Mouse (Mus musculus): ENCODE results near the gene Atg16l2. TPM values are rescaled to one million over a fixed set of nuclear protein-coding genes. Genes with fewer than 3 reads are reported as not detected.
A peak's percentile ranks its signal among the peaks of the same experiment; 100 is the strongest.

The Atg16l2 gene
- polyA plus RNA-seq, 1 experiment from 2014 or later = 12.7 TPM

DNA sequence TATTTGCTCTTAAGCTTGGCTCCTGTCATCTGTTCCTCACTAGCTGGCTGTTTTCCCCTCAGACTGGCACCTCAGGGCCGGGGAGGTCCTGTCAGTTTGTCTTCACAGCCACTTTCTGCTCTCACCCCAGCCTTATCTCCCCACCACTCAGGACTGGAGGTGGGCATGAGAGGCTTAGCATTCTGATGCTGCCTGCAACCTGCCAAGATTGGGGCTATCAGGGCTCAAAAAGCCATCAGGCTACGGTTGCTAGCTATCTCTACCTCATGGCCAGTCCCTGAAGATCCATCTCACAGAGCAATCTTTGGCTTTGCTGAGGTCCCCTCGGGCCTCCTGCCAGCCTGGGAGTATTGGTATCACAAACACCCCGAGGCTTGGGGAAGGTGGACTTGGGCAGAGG is 16.8 kb upstream of the Atg16l2 start:
- no peak for DNase-seq (ENCODE audit: low spot score)
- Histone ChIP-seq H3K27me3 (replicated peaks; ENCODE audit: control insufficient read depth, insufficient read depth, low read length) (peaks cover 2% of the 10 kb centered on the region; the same call in 1 of the 2 replicates), H3K9ac (ENCODE audit: low read length) (no peak overlapping the region), H3K9me3 (ENCODE audit: control insufficient read depth, low read length) (no peaks in the 10 kb centered on the region), H3K27ac (ENCODE audit: low read depth) (no peak overlapping the region), H3K4me1 (replicated peaks; ENCODE audit: control insufficient read depth, insufficient read depth, low read length) (peaks cover 12% of the 10 kb centered on the region), H3K36me3 (ENCODE audit: control insufficient read depth, insufficient read depth, low read length) (no peaks in the 10 kb centered on the region), H3K4me3 (ENCODE audit: low read depth, low read length) (no peak overlapping the region), H3K4me2 (ENCODE audit: low read length) (no peak overlapping the region)
- no peak for ATAC-seq (replicated peaks; ENCODE audit: low FRiP score, low TSS enrichment, low read depth)
- WGBS = 73% methylated on average over 4 of the region's 4 CpGs

DNA sequence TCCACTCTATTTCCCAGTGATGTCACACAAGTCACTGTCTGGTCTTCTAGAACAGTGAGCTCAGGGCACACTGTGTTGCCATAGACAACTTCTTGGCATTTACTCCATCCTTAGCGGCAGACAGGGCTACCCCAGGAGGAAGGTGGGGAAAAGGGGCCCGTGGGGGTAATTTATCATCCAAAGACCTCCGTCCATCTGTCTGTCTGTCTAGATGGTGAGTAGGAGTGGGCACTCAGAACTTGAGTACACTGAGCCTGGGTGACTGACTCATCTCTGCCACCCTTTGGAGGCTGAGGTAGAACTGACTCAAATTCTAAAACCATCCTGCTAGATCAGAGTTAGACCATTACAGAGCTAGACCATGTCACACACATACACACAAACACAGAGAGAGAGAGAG is 15.0 kb upstream of the Atg16l2 start, which contains the start of gene Stard10:
TSS of gene Stard10 (plus strand) at position 73 of the 400 bp plus-strand sequence.
- Histone ChIP-seq H3K4me1 (replicated peaks; ENCODE audit: control insufficient read depth, insufficient read depth, low read length) (peaks cover 12% of the 10 kb centered on the region), H3K4me2 (ENCODE audit: low read length) (no peak within 1 kb of the TSS), H3K9me3 (ENCODE audit: control insufficient read depth, low read length) (no peaks in the 10 kb centered on the region), H3K27ac (ENCODE audit: low read depth) (no peak within 1 kb of the TSS; the same call in 1 of the 2 replicates), H3K9ac (ENCODE audit: low read length) (no peak within 1 kb of the TSS), H3K27me3 (replicated peaks; ENCODE audit: control insufficient read depth, insufficient read depth, low read length) (peaks cover 2% of the 10 kb centered on the region; the same call in 1 of the 2 replicates), H3K4me3 (ENCODE audit: low read depth, low read length) (no peak within 1 kb of the TSS), H3K36me3 (ENCODE audit: control insufficient read depth, insufficient read depth, low read length) (no peaks in the 10 kb centered on the region)
- DNase-seq (ENCODE audit: low spot score) = no peak
- 81% methylated on average over 3 of the region's 3 CpGs for WGBS
- ATAC-seq (replicated peaks; ENCODE audit: low FRiP score, low TSS enrichment, low read depth) = no peak

DNA sequence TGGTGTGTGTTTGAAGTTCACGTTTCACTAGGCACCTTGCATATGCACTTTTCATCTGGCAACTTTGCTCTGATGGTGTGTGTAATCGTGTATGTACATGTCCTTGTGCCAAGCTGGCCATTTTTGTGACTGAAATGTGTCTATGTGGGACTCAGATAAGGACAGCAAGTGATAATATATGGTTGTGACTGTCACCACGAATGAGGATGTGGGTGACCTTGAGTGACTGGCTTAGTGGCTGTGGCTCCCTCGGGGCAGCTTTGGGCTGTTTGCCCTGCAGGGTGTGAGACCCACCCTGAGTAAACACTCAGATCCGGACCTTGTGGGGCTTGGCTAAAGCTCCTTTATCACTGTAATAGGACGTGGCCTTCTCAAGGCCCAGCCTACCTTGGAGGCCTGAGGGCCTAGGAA is 14.5 kb upstream of the Atg16l2 start:
- H3K27ac ChIP-seq (ENCODE audit: low read depth) = no peak overlapping the region; the same call in 1 of the 2 replicates
- peaks cover 12% of the 10 kb centered on the region for H3K4me1 ChIP-seq (replicated peaks; ENCODE audit: control insufficient read depth, insufficient read depth, low read length)
- no peaks in the 10 kb centered on the region for H3K9me3 ChIP-seq (ENCODE audit: control insufficient read depth, low read length)
- ATAC-seq (replicated peaks; ENCODE audit: low FRiP score, low TSS enrichment, low read depth) (peak; percentile 60), DNase-seq (ENCODE audit: low spot score) (no peak)
- WGBS = 44% methylated on average over 6 of the region's 6 CpGs
- no peak overlapping the region for H3K9ac ChIP-seq (ENCODE audit: low read length)
- H3K4me3 ChIP-seq (ENCODE audit: low read depth, low read length) = no peak overlapping the region
- peaks cover 2% of the 10 kb centered on the region; the same call in 1 of the 2 replicates for H3K27me3 ChIP-seq (replicated peaks; ENCODE audit: control insufficient read depth, insufficient read depth, low read length)
- H3K36me3 ChIP-seq (ENCODE audit: control insufficient read depth, insufficient read depth, low read length) = no peaks in the 10 kb centered on the region
- H3K4me2 ChIP-seq (ENCODE audit: low read length) = no peak overlapping the region

DNA sequence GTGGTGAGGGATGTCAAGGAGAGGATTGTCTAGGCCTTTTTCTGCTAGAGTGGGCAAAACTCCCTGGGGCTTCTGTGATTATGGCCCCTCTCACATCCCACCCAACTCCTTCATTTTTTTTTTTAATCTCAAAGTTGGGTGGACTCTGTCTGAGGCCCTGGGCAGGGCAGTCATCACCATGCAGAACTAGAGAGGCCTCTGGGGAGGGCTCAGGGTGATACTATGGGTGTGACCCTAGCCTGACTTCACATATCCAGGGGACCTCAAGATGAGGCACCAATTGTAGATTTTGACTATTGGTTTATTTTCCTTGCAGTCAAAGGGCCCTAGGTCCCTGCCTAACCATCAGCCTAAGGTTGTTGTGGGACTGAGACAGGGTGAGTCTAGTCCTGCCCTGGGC is 13.6 kb upstream of the Atg16l2 start:
- no peak for ATAC-seq (replicated peaks; ENCODE audit: low FRiP score, low TSS enrichment, low read depth)
- no peak overlapping the region for H3K9ac ChIP-seq (ENCODE audit: low read length)
- no peak overlapping the region for H3K4me2 ChIP-seq (ENCODE audit: low read length)

DNA sequence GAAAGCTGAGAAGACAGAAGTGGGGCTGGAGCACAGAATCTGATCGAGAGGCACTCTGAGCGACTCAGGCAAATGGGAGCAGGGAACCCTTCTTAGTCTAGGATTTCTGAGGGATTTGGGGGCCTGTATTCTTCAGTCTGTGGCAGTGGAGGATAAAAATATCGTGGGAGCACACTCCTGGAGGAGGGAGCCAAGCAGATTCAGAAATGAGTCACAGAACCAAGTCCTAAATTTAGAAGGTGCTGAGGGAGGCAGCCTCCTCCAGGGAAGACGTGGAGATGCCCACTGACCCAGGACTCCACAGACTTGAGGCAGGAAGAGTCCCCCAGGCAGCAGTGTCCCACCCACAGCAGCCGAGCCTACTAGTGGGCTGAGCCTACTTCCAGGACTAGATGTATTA is 12.3 kb upstream of the Atg16l2 start:
- H3K27me3 ChIP-seq (replicated peaks; ENCODE audit: control insufficient read depth, insufficient read depth, low read length) = no peaks in the 10 kb centered on the region
- no peak overlapping the region for H3K27ac ChIP-seq (ENCODE audit: low read depth)
- ATAC-seq (replicated peaks; ENCODE audit: low FRiP score, low TSS enrichment, low read depth) (no peak), DNase-seq (ENCODE audit: low spot score) (no peak)
- H3K4me2 ChIP-seq (ENCODE audit: low read length) = no peak overlapping the region
- H3K36me3 ChIP-seq (ENCODE audit: control insufficient read depth, insufficient read depth, low read length) = no peaks in the 10 kb centered on the region
- H3K4me3 ChIP-seq (ENCODE audit: low read depth, low read length) = no peak overlapping the region
- WGBS = 64% methylated on average over 5 of the region's 5 CpGs
- no peaks in the 10 kb centered on the region for H3K9me3 ChIP-seq (ENCODE audit: control insufficient read depth, low read length)
- H3K9ac ChIP-seq (ENCODE audit: low read length) = no peak overlapping the region
- no peaks in the 10 kb centered on the region; the same call in 1 of the 2 replicates for H3K4me1 ChIP-seq (replicated peaks; ENCODE audit: control insufficient read depth, insufficient read depth, low read length)

More for the DNA sequence above, 13.6 kb upstream of the Atg16l2 start:
- no peak for DNase-seq (ENCODE audit: low spot score)
- no peaks in the 10 kb centered on the region for H3K36me3 ChIP-seq (ENCODE audit: control insufficient read depth, insufficient read depth, low read length)
- no peak overlapping the region for H3K4me3 ChIP-seq (ENCODE audit: low read depth, low read length)
- peaks cover 11% of the 10 kb centered on the region for H3K4me1 ChIP-seq (replicated peaks; ENCODE audit: control insufficient read depth, insufficient read depth, low read length)
- H3K27ac ChIP-seq (ENCODE audit: low read depth) = no peak overlapping the region
- H3K27me3 ChIP-seq (replicated peaks; ENCODE audit: control insufficient read depth, insufficient read depth, low read length) = peaks cover 2% of the 10 kb centered on the region; the same call in 1 of the 2 replicates
- no peaks in the 10 kb centered on the region for H3K9me3 ChIP-seq (ENCODE audit: control insufficient read depth, low read length)

DNA sequence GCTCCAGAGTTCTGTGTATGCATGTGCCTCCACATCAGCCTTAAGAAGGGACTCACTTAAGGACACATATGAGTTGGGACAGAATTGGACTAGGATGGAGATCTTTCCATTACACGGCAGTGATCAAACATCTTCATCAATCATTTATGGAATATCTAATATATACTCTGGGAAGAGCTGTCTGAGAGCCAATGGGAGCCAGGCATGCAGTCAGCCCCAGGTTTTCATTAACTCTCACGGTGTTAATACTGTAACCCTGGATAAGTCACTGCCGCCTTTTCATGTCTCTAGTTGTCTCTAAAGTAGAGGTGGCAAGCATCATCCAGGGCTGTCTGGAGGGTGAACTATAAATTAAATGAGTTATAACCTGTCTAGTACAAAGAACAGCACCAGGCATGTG is 11.0 kb upstream of the Atg16l2 start:
- H3K36me3 ChIP-seq (ENCODE audit: control insufficient read depth, insufficient read depth, low read length) = no peaks in the 10 kb centered on the region
- ATAC-seq (replicated peaks; ENCODE audit: low FRiP score, low TSS enrichment, low read depth) (no peak), DNase-seq (ENCODE audit: low spot score) (no peak)
- 59% methylated on average over 3 of the region's 3 CpGs for WGBS
- H3K27ac ChIP-seq (ENCODE audit: low read depth) = no peak overlapping the region
- no peak overlapping the region for H3K4me2 ChIP-seq (ENCODE audit: low read length)
- no peak overlapping the region for H3K9ac ChIP-seq (ENCODE audit: low read length)
- no peaks in the 10 kb centered on the region; the same call in 1 of the 2 replicates for H3K4me1 ChIP-seq (replicated peaks; ENCODE audit: control insufficient read depth, insufficient read depth, low read length)
- H3K4me3 ChIP-seq (ENCODE audit: low read depth, low read length) = no peak overlapping the region
- no peaks in the 10 kb centered on the region for H3K27me3 ChIP-seq (replicated peaks; ENCODE audit: control insufficient read depth, insufficient read depth, low read length)
- H3K9me3 ChIP-seq (ENCODE audit: control insufficient read depth, low read length) = no peaks in the 10 kb centered on the region

DNA sequence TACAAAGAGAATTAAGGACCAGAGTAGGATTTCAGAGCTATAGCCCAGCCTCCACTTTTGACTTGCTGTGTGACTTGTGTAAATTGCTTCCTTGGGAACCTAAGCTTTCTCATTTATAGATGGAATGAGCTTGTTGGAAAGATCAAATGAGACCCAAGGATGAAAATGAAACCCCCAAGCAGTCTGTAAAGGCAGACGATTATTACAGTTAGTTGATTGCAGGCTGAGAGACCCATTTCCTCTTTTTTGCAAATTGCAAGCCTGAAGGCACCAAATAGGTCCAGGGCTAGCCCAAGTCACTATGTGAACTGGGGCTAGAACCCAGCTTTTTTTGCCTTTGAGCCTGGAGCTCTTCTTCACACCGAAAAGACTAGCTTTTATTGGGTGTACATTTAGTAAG is 9.0 kb upstream of the Atg16l2 start:
- no peaks in the 10 kb centered on the region for H3K27me3 ChIP-seq (replicated peaks; ENCODE audit: control insufficient read depth, insufficient read depth, low read length)
- no peaks in the 10 kb centered on the region for H3K36me3 ChIP-seq (ENCODE audit: control insufficient read depth, insufficient read depth, low read length)
- 26% methylated on average over 2 of the region's 2 CpGs for WGBS
- H3K4me2 ChIP-seq (ENCODE audit: low read length) = peak overlapping the region; percentile 58
- H3K9ac ChIP-seq (ENCODE audit: low read length) = no peak overlapping the region
- no peak overlapping the region for H3K27ac ChIP-seq (ENCODE audit: low read depth)
- H3K9me3 ChIP-seq (ENCODE audit: control insufficient read depth, low read length) = no peaks in the 10 kb centered on the region
- ATAC-seq (replicated peaks; ENCODE audit: low FRiP score, low TSS enrichment, low read depth) (no peak), DNase-seq (ENCODE audit: low spot score) (no peak)
- no peaks in the 10 kb centered on the region; the same call in 1 of the 2 replicates for H3K4me1 ChIP-seq (replicated peaks; ENCODE audit: control insufficient read depth, insufficient read depth, low read length)
- peak overlapping the region; percentile 57 for H3K4me3 ChIP-seq (ENCODE audit: low read depth, low read length)

DNA sequence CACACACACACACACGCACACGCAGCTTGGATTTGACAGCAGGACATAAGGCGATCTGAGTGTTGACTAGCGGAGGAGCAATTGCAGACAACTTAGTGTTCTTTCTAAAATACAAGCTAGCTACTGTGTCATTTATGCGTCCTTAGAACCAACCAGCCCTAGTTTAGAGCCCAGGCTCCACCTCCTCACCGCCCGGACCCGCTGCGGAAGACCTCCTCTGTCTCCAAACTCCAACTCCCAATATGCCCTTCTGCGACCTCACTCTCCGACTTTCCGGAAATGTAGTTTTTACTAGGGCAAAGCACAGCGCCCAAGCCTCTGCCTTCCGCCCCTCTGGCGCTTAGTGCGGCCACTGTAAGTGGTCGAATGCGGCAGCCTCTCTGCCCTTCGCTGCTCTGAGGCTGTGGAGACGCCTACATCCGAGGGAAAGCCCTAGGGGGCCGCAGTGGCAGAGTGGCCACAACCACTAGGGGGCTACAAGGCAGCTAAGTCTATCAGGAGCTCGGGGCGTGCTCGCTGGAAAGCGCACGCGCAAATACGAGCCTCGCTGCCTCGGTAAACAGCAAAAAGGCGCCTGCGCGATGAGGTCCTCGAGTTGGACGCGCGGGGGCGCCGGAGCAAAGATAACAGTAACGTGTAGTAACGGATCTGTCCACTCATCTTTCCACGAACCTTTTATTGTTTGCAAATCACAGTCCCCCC is 8.4 kb upstream of the Atg16l2 start:
- H3K27ac ChIP-seq (ENCODE audit: low read depth) = peak overlapping the region; percentile 82
- DNase-seq (ENCODE audit: low spot score) (peak; percentile 96), ATAC-seq (replicated peaks; ENCODE audit: low FRiP score, low TSS enrichment, low read depth) (peak; percentile 92)
- no peaks in the 10 kb centered on the region for H3K36me3 ChIP-seq (ENCODE audit: control insufficient read depth, insufficient read depth, low read length)
- H3K4me2 ChIP-seq (ENCODE audit: low read length) = peak overlapping the region; percentile 58
- H3K9ac ChIP-seq (ENCODE audit: low read length) = peak overlapping the region; percentile 29
- no peaks in the 10 kb centered on the region for H3K27me3 ChIP-seq (replicated peaks; ENCODE audit: control insufficient read depth, insufficient read depth, low read length)
- H3K9me3 ChIP-seq (ENCODE audit: control insufficient read depth, low read length) = no peaks in the 10 kb centered on the region
- no peaks in the 10 kb centered on the region; the same call in 1 of the 2 replicates for H3K4me1 ChIP-seq (replicated peaks; ENCODE audit: control insufficient read depth, insufficient read depth, low read length)
- under 1% methylated on average over 43 of the region's 43 CpGs for WGBS
- H3K4me3 ChIP-seq (ENCODE audit: low read depth, low read length) = peak overlapping the region; percentile 57

DNA sequence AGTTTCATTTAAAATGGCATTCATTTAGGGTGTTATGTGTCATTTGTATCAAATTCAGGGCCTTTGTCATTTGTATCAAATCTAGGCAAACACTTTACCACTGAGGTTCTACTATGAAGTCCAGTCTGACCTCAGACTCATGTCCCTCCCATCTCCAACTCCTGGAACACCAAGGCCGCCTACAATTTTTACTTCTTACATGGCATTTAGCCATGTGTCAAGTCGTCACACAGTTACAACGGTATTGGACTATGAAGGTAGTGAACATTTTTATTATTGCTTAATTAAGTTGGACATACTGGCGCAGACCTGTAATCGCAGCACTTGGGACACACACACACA is 7.9 kb upstream of the Atg16l2 start:
- Histone ChIP-seq H3K4me2 (ENCODE audit: low read length) (peak overlapping the region; percentile 58), H3K36me3 (ENCODE audit: control insufficient read depth, insufficient read depth, low read length) (no peaks in the 10 kb centered on the region), H3K27ac (ENCODE audit: low read depth) (peak overlapping the region; percentile 82), H3K9me3 (ENCODE audit: control insufficient read depth, low read length) (no peaks in the 10 kb centered on the region), H3K27me3 (replicated peaks; ENCODE audit: control insufficient read depth, insufficient read depth, low read length) (no peaks in the 10 kb centered on the region), H3K4me3 (ENCODE audit: low read depth, low read length) (peak overlapping the region; percentile 57), H3K9ac (ENCODE audit: low read length) (peak overlapping the region; percentile 29; the same call in 1 of the 2 replicates), H3K4me1 (replicated peaks; ENCODE audit: control insufficient read depth, insufficient read depth, low read length) (no peaks in the 10 kb centered on the region; the same call in 1 of the 2 replicates)
- ATAC-seq (replicated peaks; ENCODE audit: low FRiP score, low TSS enrichment, low read depth) (peak; percentile 44; the same call in 1 of the 2 replicates), DNase-seq (ENCODE audit: low spot score) (no peak)
- 29% methylated on average over 5 of the region's 5 CpGs for WGBS

Data from intestine, embryonic 14.5 days (tissue).